Mouse (Mus musculus): Measurements from ENCODE around the gene Ccnd3.

GRCm38 (mm10) chr17:47642992-47643391, 138.1 kb downstream of the Ccnd3 start:
- TF ChIP-seq CTCF (IDR thresholded peaks at IDR 0.05; ENCODE audit: low read depth, low read length) (no peak), POLR2A (IDR thresholded peaks at IDR 0.05; ENCODE audit: extremely low read depth, insufficient read depth, low read length) (no peak)
